Mouse (Mus musculus): ENCODE data around the gene Prss38. TPM values are rescaled to one million over a fixed set of nuclear protein-coding genes. Genes with fewer than 3 reads are reported as not detected.

Prss38 gene
- polyA plus RNA-seq, 1 experiment from 2014 or later, result not detected

DNA sequence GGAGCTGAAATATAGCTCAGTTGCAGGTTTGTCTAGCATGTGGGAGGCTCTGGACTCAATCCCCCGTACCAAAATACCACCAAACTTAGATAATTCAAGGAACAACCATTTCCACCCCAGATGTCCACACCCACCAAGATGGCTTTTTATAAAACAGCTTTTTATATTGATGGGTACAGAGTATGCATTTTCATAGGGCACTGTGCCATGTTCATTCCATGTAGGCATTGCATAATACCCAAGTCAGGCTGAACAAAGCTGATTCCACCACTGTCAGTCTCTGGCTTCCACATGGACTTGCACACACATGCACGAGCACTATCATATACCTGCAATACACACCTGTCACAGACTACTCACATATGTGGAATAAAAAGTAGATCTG is 36.7 kb downstream of the Prss38 start:
- Histone ChIP-seq H3K9ac (ENCODE audit: low read depth, low read length) (no peak overlapping the region), H3K27ac (ENCODE audit: low read depth, low read length) (no peak overlapping the region), H3K4me3 (ENCODE audit: low read depth, low read length) (no peak overlapping the region), H3K27me3 (replicated peaks; ENCODE audit: control insufficient read depth, insufficient read depth, low read length) (no peaks in the 10 kb centered on the region), H3K36me3 (ENCODE audit: control insufficient read depth, insufficient read depth, low read length) (no peaks in the 10 kb centered on the region), H3K4me2 (no peak overlapping the region), H3K4me1 (replicated peaks; ENCODE audit: control insufficient read depth, insufficient read depth, low read length) (0 out of 2 replicates have a peak, but pooled peaks cover 2% of the 10 kb centered on the region), H3K9me3 (ENCODE audit: control insufficient read depth, low read length) (no peaks in the 10 kb centered on the region)
- ATAC-seq (replicated peaks; ENCODE audit: low FRiP score), result no peak
- no peak for DNase-seq (ENCODE audit: low spot score)
- WGBS, result 88% methylated on average over 2 of the region's 2 CpGs

DNA sequence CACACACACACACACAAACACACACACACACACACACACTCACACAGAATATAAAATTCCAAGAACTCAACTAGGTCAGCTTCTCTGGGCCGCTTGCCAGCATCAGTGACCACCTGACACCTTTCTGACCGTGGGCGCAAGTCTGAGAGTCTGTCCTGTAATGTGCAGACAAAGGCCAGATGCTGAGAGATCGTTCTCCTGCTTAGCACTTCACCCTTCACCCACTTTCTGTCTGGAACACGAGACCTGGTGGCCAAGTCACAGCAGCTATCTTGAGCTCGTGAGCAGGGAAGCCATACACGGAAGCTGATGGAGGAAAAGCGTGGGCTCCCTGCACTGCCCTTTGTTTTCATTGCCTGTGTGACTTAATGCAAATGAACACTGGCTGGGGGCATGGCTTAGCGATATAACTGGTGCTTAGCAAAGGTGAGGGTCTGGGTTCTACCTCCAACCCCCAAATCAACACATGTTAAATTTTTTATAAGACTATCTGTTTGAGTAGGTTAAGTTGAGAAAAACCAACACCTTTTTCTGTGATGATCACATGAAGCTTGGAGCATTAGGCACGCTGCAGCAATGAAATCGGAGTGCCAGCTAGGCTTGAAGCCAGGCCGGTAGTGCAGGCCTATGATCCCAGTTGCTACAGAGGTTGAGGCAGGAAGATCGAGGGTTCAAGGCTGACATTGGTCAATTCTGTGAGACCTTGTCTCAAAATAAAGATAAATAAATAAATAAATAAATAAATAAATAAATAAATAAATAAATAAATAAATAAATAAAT is 37.3 kb downstream of the Prss38 start:
- 73% methylated on average over 13 of the region's 13 CpGs for WGBS
- Histone ChIP-seq H3K9me3 (ENCODE audit: control insufficient read depth, low read length) (no peaks in the 10 kb centered on the region), H3K4me1 (replicated peaks; ENCODE audit: control insufficient read depth, insufficient read depth, low read length) (0 out of 2 replicates have a peak, but pooled peaks cover 2% of the 10 kb centered on the region), H3K4me2 (no peak overlapping the region), H3K4me3 (ENCODE audit: low read depth, low read length) (no peak overlapping the region), H3K27me3 (replicated peaks; ENCODE audit: control insufficient read depth, insufficient read depth, low read length) (no peaks in the 10 kb centered on the region), H3K9ac (ENCODE audit: low read depth, low read length) (no peak overlapping the region), H3K36me3 (ENCODE audit: control insufficient read depth, insufficient read depth, low read length) (no peaks in the 10 kb centered on the region), H3K27ac (ENCODE audit: low read depth, low read length) (no peak overlapping the region)
- ATAC-seq (replicated peaks; ENCODE audit: low FRiP score) (no peak), DNase-seq (ENCODE audit: low spot score) (no peak)

DNA sequence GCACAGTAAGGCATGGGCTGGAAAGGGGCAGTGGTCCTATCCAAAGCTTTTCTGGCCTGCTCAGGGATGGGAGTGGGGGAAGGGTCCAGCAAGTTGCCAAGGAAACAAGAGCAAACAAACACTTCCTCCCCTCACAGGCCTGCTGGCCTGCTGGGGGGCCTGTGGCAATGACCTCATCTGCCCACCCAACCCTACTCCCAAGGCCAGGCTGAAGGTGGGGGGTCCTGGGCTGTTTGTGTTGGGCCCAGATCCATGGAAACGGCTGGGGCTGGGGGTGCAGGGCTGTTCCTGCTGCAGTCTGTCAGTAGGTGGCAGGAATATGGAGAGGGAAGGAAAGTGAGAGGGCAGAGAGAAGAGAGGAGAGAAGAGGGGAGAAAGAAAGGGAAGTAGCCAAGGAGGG is 39.1 kb downstream of the Prss38 start:
- no peak overlapping the region for H3K4me2 ChIP-seq
- WGBS, result 12% methylated on average over 1 of the region's 1 CpGs

GRCm38 (mm10) chr11:59335942-59336341 is 39.5 kb downstream of the Prss38 start:
- Histone ChIP-seq H3K9me3 (ENCODE audit: control insufficient read depth, low read length) (no peaks in the 10 kb centered on the region), H3K4me1 (replicated peaks; ENCODE audit: control insufficient read depth, insufficient read depth, low read length) (0 out of 2 replicates have a peak, but pooled peaks cover 2% of the 10 kb centered on the region), H3K9ac (ENCODE audit: low read depth, low read length) (no peak overlapping the region), H3K4me3 (ENCODE audit: low read depth, low read length) (no peak overlapping the region), H3K36me3 (ENCODE audit: control insufficient read depth, insufficient read depth, low read length) (no peaks in the 10 kb centered on the region), H3K4me2 (no peak overlapping the region), H3K27ac (ENCODE audit: low read depth, low read length) (no peak overlapping the region), H3K27me3 (replicated peaks; ENCODE audit: control insufficient read depth, insufficient read depth, low read length) (no peaks in the 10 kb centered on the region; the same call in 1 of the 2 replicates)
- DNase-seq (ENCODE audit: low spot score) (no peak), ATAC-seq (replicated peaks; ENCODE audit: low FRiP score) (no peak)
- WGBS, result 41% methylated on average over 2 of the region's 2 CpGs

More for the DNA sequence above, 39.1 kb downstream of the Prss38 start:
- no peaks in the 10 kb centered on the region for H3K9me3 ChIP-seq (ENCODE audit: control insufficient read depth, low read length)
- H3K27me3 ChIP-seq (replicated peaks; ENCODE audit: control insufficient read depth, insufficient read depth, low read length), result no peaks in the 10 kb centered on the region; the same call in 1 of the 2 replicates
- no peak overlapping the region for H3K27ac ChIP-seq (ENCODE audit: low read depth, low read length)
- no peak overlapping the region for H3K9ac ChIP-seq (ENCODE audit: low read depth, low read length)
- ATAC-seq (replicated peaks; ENCODE audit: low FRiP score), result no peak
- no peak overlapping the region for H3K4me3 ChIP-seq (ENCODE audit: low read depth, low read length)
- 0 out of 2 replicates have a peak, but pooled peaks cover 2% of the 10 kb centered on the region for H3K4me1 ChIP-seq (replicated peaks; ENCODE audit: control insufficient read depth, insufficient read depth, low read length)
- DNase-seq (ENCODE audit: low spot score), result peak; percentile 33
- H3K36me3 ChIP-seq (ENCODE audit: control insufficient read depth, insufficient read depth, low read length), result no peaks in the 10 kb centered on the region

- ATAC-seq (replicated peaks; ENCODE audit: low FRiP score), result no peak
- no peak overlapping the region for H3K4me2 ChIP-seq
- H3K4me3 ChIP-seq (ENCODE audit: low read depth, low read length), result no peak overlapping the region
- H3K27me3 ChIP-seq (replicated peaks; ENCODE audit: control insufficient read depth, insufficient read depth, low read length), result no peaks in the 10 kb centered on the region; the same call in 1 of the 2 replicates
- H3K36me3 ChIP-seq (ENCODE audit: control insufficient read depth, insufficient read depth, low read length), result no peaks in the 10 kb centered on the region
- H3K4me1 ChIP-seq (replicated peaks; ENCODE audit: control insufficient read depth, insufficient read depth, low read length), result 0 out of 2 replicates have a peak, but pooled peaks cover 2% of the 10 kb centered on the region
- no peaks in the 10 kb centered on the region for H3K9me3 ChIP-seq (ENCODE audit: control insufficient read depth, low read length)
- no peak for DNase-seq (ENCODE audit: low spot score)
- no peak overlapping the region for H3K9ac ChIP-seq (ENCODE audit: low read depth, low read length)
- no peak overlapping the region for H3K27ac ChIP-seq (ENCODE audit: low read depth, low read length)
- WGBS, result 63% methylated on average over 4 of the region's 4 CpGs
These were observed 40.3 kb downstream of the Prss38 start for GRCm38 (mm10) chr11:59335150-59335549.

GRCm38 (mm10) chr11:59332938-59333337 is 42.5 kb downstream of the Prss38 start:
- H3K27me3 ChIP-seq (replicated peaks; ENCODE audit: control insufficient read depth, insufficient read depth, low read length), result peaks cover 2% of the 10 kb centered on the region; the same call in 1 of the 2 replicates
- H3K27ac ChIP-seq (ENCODE audit: low read depth, low read length), result no peak overlapping the region
- no peak overlapping the region for H3K4me3 ChIP-seq (ENCODE audit: low read depth, low read length)
- ATAC-seq (replicated peaks; ENCODE audit: low FRiP score), result no peak
- 0 out of 2 replicates have a peak, but pooled peaks cover 2% of the 10 kb centered on the region for H3K4me1 ChIP-seq (replicated peaks; ENCODE audit: control insufficient read depth, insufficient read depth, low read length)
- no peak overlapping the region for H3K9ac ChIP-seq (ENCODE audit: low read depth, low read length)
- no peak for DNase-seq (ENCODE audit: low spot score)
- H3K36me3 ChIP-seq (ENCODE audit: control insufficient read depth, insufficient read depth, low read length), result no peaks in the 10 kb centered on the region
- 59% methylated on average over 9 of the region's 9 CpGs for WGBS
- H3K9me3 ChIP-seq (ENCODE audit: control insufficient read depth, low read length), result no peaks in the 10 kb centered on the region
- no peak overlapping the region for H3K4me2 ChIP-seq

GRCm38 (mm10) chr11:59331167-59331869 is 44.1 kb downstream of the Prss38 start:
- peaks cover 7% of the 10 kb centered on the region; the same call in 1 of the 2 replicates for H3K27me3 ChIP-seq (replicated peaks; ENCODE audit: control insufficient read depth, insufficient read depth, low read length)
- no peak for DNase-seq (ENCODE audit: low spot score)

DNA sequence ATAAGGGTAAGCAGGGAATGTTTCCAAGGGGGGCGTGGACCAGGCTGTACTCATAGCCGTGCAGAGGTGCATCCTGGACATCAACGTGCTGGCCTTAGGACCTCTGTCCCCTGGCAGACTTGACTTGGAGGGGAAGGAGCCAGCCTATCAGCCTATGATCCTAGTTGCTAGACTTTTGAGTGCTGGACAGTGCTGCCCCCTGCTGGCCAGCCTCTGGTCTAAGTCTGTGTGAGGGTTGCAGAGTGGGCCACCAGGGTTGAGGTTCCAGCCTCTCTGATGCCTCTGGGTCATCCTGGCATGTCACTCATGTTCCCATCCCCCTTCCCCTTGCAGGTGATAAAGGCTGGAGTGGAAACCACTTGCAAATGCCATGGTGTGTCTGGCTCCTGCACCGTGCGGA is 44.9 kb downstream of the Prss38 start:
- Histone ChIP-seq H3K27ac (ENCODE audit: low read depth, low read length) (no peak overlapping the region), H3K27me3 (replicated peaks; ENCODE audit: control insufficient read depth, insufficient read depth, low read length) (peaks cover 7% of the 10 kb centered on the region; the same call in 1 of the 2 replicates), H3K4me1 (replicated peaks; ENCODE audit: control insufficient read depth, insufficient read depth, low read length) (no peaks in the 10 kb centered on the region), H3K9ac (ENCODE audit: low read depth, low read length) (no peak overlapping the region), H3K4me3 (ENCODE audit: low read depth, low read length) (no peak overlapping the region), H3K4me2 (no peak overlapping the region), H3K9me3 (ENCODE audit: control insufficient read depth, low read length) (no peaks in the 10 kb centered on the region), H3K36me3 (ENCODE audit: control insufficient read depth, insufficient read depth, low read length) (no peaks in the 10 kb centered on the region)
- ATAC-seq (replicated peaks; ENCODE audit: low FRiP score) (0 out of 2 replicates have a peak, but pooled peaks have one; percentile 18), DNase-seq (ENCODE audit: low spot score) (peak; percentile 61)
- WGBS, result 47% methylated on average over 5 of the region's 5 CpGs

More at GRCm38 (mm10) chr11:59331167-59331869, 44.1 kb downstream of the Prss38 start:
- H3K27ac ChIP-seq (ENCODE audit: low read depth, low read length), result no peak overlapping the region
- no peak overlapping the region for H3K4me3 ChIP-seq (ENCODE audit: low read depth, low read length)
- no peaks in the 10 kb centered on the region for H3K36me3 ChIP-seq (ENCODE audit: control insufficient read depth, insufficient read depth, low read length)
- no peak overlapping the region for H3K9ac ChIP-seq (ENCODE audit: low read depth, low read length)
- H3K9me3 ChIP-seq (ENCODE audit: control insufficient read depth, low read length), result no peaks in the 10 kb centered on the region
- no peak for ATAC-seq (replicated peaks; ENCODE audit: low FRiP score)
- H3K4me2 ChIP-seq, result no peak overlapping the region
- 67% methylated on average over 16 of the region's 16 CpGs for WGBS
- no peaks in the 10 kb centered on the region for H3K4me1 ChIP-seq (replicated peaks; ENCODE audit: control insufficient read depth, insufficient read depth, low read length)
